Mouse (Mus musculus): ENCODE data around the gene Ptprd. TPM values are rescaled to one million over a fixed set of nuclear protein-coding genes. Genes with fewer than 3 reads are reported as not detected.
"Not testable (repeated sequence)": the region's sequence is repeated elsewhere in the genome, so short reads cannot be mapped to it uniquely, and the experiment has no call there.

Gene Ptprd
- polyA plus RNA-seq, 1 experiment from 2014 or later: 37.2 TPM

DNA sequence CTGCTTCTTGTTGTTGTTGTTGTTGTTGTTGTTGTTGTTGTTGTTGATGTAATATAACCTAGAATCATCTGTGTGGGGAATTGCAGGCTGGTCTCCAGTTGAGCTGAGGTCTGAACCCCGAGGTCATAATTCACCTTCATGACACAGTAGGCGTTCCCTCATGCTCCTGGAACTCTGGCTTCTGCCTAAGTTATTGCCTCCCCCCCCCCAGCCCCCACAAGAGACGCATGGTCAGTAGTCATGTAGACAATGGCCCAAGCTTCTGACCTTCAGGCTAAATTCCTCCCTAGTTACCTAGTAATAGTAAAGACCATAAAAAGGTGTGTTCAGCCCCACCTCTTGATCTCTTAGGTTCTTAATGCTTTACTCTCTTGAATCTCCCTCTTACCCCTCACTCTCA, 1784.7 kb downstream of the Ptprd start:
- H3K9ac ChIP-seq; H3K4me1 ChIP-seq; H3K27ac ChIP-seq; H3K4me2 ChIP-seq; H3K36me3 ChIP-seq; ATAC-seq (ENCODE audit: insufficient number of reproducible peaks, insufficient read depth, low FRiP score, low TSS enrichment, low read depth); H3K9me3 ChIP-seq; H3K4me3 ChIP-seq; H3K27me3 ChIP-seq: not testable (repeated sequence)
- WGBS: 85% methylated on average over 3 of the region's 3 CpGs

DNA sequence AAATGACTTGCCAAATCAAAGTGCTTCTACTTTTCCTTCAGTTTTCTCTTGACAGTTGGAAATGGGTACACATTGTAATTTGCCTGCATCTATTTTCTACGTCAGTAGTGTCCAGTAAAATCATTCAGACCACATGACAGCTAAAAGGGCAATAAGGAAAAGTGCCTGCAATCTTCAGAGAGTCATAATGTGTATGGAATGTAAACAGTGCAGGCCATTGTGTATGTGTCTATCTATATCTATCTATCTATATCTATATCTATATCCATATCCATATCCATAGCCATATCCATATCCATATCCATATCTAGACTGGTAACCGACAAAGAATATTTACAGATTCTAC, 1786.6 kb downstream of the Ptprd start:
- H3K4me2 ChIP-seq: no peak overlapping the region
- no peaks in the 10 kb centered on the region for H3K27me3 ChIP-seq
- WGBS: 87% methylated on average over 2 of the region's 2 CpGs
- H3K36me3 ChIP-seq: no peaks in the 10 kb centered on the region
- no peak for ATAC-seq (ENCODE audit: insufficient number of reproducible peaks, insufficient read depth, low FRiP score, low TSS enrichment, low read depth)
- no peak overlapping the region for H3K9ac ChIP-seq
- no peaks in the 10 kb centered on the region for H3K9me3 ChIP-seq
- H3K4me1 ChIP-seq: peaks cover 15% of the 10 kb centered on the region
- H3K27ac ChIP-seq: no peak overlapping the region
- no peak overlapping the region for H3K4me3 ChIP-seq

DNA sequence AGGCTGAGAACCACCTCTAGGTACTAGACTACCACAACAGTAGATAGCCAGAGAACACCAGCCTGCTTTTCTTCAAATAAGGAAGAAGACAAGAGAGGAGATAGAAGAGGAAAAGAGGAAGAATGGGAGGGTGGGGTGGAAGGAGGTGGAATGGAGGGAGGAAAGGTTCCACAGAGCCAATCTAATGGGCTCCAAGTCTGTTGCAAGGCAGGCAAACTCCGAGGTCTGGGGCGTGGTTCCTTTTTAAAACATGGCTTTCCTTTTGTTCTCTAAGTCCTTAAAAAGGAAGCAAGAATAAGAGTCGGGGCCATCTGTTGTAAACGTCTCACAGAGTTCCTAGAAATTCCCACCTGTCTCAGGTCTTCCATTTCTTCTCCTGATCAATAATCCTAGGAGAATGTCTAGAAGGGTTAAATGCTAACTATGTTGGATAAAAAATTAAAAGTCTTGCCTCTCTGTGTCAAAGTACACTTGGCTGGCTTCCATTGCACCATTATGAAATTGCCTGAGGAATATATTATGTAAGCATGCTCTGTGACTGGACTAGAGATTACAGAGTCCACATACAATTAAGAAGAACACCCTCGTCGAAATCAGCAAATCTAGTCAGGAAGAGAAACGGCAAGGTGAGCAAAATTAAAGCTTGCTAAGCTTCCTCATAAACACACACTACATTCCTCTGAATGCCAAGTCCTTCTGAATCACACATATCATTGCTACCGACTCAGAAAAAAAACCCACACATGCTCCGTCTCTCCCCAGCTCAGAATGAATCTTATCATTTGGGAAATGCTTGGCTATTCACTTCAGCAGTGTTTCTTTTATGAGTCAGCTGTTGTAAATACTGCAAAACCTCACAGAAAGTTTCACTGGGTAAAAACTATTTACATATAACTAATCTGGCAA, 1787.2 kb downstream of the Ptprd start:
- Histone ChIP-seq H3K36me3 (no peaks in the 10 kb centered on the region), H3K4me1 (peaks cover 10% of the 10 kb centered on the region), H3K9ac (no peak overlapping the region), H3K27me3 (no peaks in the 10 kb centered on the region), H3K27ac (no peak overlapping the region), H3K4me2 (no peak overlapping the region), H3K4me3 (no peak overlapping the region), H3K9me3 (no peaks in the 10 kb centered on the region)
- no peak for ATAC-seq (ENCODE audit: insufficient number of reproducible peaks, insufficient read depth, low FRiP score, low TSS enrichment, low read depth)
- 70% methylated on average over 9 of the region's 9 CpGs for WGBS

DNA sequence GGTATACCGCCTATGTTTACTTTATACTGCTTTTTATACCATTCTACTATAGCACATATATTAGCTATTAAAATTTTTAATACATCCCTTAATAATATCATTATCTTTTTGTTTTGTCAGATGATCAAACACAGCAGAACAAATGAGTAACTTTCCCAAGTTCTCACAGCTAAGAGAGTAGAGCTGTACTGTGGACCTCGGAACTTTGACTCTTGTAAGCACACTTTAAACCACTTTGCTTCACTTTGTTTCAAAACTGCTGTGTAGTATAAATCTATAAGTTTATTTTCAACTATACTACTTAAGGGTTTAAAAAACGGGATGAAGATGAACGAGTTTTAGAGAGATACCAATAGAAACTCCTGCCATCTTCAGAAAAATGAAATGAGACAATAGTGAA, 1789.6 kb downstream of the Ptprd start:
- Histone ChIP-seq H3K4me2 (no peak overlapping the region), H3K9me3 (no peaks in the 10 kb centered on the region), H3K27me3 (no peaks in the 10 kb centered on the region), H3K27ac (no peak overlapping the region), H3K4me1 (peaks cover 10% of the 10 kb centered on the region), H3K9ac (no peak overlapping the region), H3K4me3 (no peak overlapping the region), H3K36me3 (no peaks in the 10 kb centered on the region)
- WGBS: 91% methylated on average over 4 of the region's 4 CpGs
- no peak for ATAC-seq (ENCODE audit: insufficient number of reproducible peaks, insufficient read depth, low FRiP score, low TSS enrichment, low read depth)

DNA sequence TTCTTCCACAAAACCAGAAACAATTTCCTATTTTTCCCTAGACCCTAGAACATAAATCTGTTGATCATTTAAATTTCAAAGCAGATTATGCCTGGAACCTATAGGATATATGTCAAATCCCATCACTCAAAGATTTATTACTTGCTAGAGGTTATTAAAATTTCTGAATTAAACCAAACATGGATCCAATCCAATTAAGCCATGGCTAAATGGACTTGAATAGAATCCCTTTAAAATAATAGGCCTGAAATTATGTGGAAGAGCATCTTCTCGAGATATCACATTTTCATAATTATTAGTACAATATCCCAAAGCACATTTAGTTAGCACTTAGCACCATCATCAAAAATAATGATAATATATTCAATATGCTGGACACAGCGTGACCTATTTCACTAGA, 1792.1 kb downstream of the Ptprd start:
- H3K4me3 ChIP-seq: no peak overlapping the region
- peaks cover 9% of the 10 kb centered on the region for H3K4me1 ChIP-seq
- H3K27me3 ChIP-seq: no peaks in the 10 kb centered on the region
- H3K9ac ChIP-seq: no peak overlapping the region
- no peak for ATAC-seq (ENCODE audit: insufficient number of reproducible peaks, insufficient read depth, low FRiP score, low TSS enrichment, low read depth)
- H3K4me2 ChIP-seq: no peak overlapping the region
- no peak overlapping the region for H3K27ac ChIP-seq
- no peaks in the 10 kb centered on the region for H3K9me3 ChIP-seq
- no peaks in the 10 kb centered on the region for H3K36me3 ChIP-seq
- WGBS: 65% methylated on average over 2 of the region's 2 CpGs

DNA sequence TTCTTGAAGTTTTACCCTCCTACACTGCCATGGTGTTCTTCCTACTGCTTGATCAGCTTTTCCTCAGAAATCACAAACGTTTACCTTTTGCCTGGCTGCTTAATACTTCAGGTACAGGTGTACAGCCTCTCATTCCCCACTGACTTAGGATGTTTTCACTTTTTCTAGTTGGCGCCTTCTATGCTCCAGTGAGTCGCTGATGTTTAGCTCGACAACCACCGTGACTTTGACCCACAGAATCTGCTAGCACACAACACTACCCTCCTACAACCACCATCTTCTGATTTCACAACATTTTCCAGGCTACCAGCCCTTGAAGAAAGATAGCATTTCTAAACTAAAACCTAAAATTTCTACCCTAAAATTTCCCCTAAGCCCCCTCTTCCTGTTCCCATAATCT, 1794.1 kb downstream of the Ptprd start:
- Histone ChIP-seq H3K27ac (no peak overlapping the region), H3K27me3 (no peaks in the 10 kb centered on the region), H3K4me1 (peaks cover 8% of the 10 kb centered on the region), H3K36me3 (no peaks in the 10 kb centered on the region), H3K4me3 (no peak overlapping the region), H3K4me2 (no peak overlapping the region), H3K9me3 (no peaks in the 10 kb centered on the region), H3K9ac (no peak overlapping the region)
- WGBS: 91% methylated on average over 5 of the region's 5 CpGs
- ATAC-seq (ENCODE audit: insufficient number of reproducible peaks, insufficient read depth, low FRiP score, low TSS enrichment, low read depth): no peak

DNA sequence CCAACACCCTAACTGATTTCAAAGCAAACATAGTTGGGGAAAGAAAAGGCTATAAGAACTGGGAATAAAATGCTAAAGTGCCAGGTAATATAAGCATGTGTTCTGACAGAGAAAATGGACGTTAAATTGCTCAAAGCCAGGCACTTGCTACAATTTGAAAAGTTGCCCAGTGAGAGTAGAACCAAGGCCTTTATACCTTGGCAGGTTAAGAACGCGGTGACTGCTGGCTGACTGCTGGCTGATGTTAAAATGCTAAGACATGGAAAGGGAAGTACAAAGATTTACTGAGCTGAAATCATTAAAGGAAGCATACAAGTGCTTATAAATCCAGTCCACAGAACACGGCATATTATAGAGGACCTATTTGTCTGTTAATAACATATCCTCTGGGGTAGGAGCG, 1796.1 kb downstream of the Ptprd start:
- Histone ChIP-seq H3K9ac (no peak overlapping the region), H3K36me3 (no peaks in the 10 kb centered on the region), H3K4me1 (0 out of 2 replicates have a peak, but pooled peaks cover 3% of the 10 kb centered on the region), H3K27ac (no peak overlapping the region), H3K4me3 (no peak overlapping the region), H3K4me2 (no peak overlapping the region), H3K27me3 (no peaks in the 10 kb centered on the region), H3K9me3 (no peaks in the 10 kb centered on the region)
- no peak for ATAC-seq (ENCODE audit: insufficient number of reproducible peaks, insufficient read depth, low FRiP score, low TSS enrichment, low read depth)
- WGBS: 80% methylated on average over 5 of the region's 5 CpGs

GRCm38 (mm10) chr4:76414591-76414990, 1797.2 kb downstream of the Ptprd start:
- WGBS: 71% methylated on average over 4 of the region's 4 CpGs
- no peak overlapping the region for H3K27ac ChIP-seq
- H3K9ac ChIP-seq: no peak overlapping the region
- no peak overlapping the region for H3K4me2 ChIP-seq
- H3K4me3 ChIP-seq: no peak overlapping the region
- 0 out of 2 replicates have a peak, but pooled peaks cover 3% of the 10 kb centered on the region for H3K4me1 ChIP-seq
- no peaks in the 10 kb centered on the region for H3K9me3 ChIP-seq
- no peaks in the 10 kb centered on the region for H3K36me3 ChIP-seq
- ATAC-seq (ENCODE audit: insufficient number of reproducible peaks, insufficient read depth, low FRiP score, low TSS enrichment, low read depth): no peak
- no peaks in the 10 kb centered on the region for H3K27me3 ChIP-seq

GRCm38 (mm10) chr4:76410053-76410452, 1801.7 kb downstream of the Ptprd start:
- Histone ChIP-seq H3K9me3 (no peaks in the 10 kb centered on the region), H3K9ac (no peak overlapping the region), H3K36me3 (no peaks in the 10 kb centered on the region), H3K27me3 (no peaks in the 10 kb centered on the region), H3K27ac (no peak overlapping the region), H3K4me1 (0 out of 2 replicates have a peak, but pooled peaks cover 10% of the 10 kb centered on the region), H3K4me2 (no peak overlapping the region), H3K4me3 (no peak overlapping the region)
- ATAC-seq (ENCODE audit: insufficient number of reproducible peaks, insufficient read depth, low FRiP score, low TSS enrichment, low read depth): no peak
- 23% methylated on average over 2 of the region's 2 CpGs for WGBS

DNA sequence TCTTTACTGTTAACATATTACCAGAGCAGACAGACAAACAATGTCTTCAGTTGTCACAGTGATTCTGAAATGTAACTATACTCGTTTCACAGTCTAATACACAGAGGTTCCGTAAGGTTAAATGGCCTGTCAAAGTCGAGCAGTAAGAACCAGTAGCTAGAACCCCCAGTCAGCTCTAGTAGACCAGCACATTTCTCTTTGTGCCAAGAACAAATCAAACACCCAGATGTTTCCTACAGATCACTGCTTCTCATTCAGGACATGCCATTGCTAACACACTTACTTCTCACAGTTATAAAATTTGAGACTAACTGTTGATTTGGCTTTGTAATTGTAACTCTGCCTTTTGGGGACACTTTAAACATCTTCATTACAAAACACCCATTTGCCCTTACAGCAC, 1802.6 kb downstream of the Ptprd start:
- Histone ChIP-seq H3K9me3 (no peaks in the 10 kb centered on the region), H3K9ac (no peak overlapping the region), H3K4me1 (0 out of 2 replicates have a peak, but pooled peaks cover 7% of the 10 kb centered on the region), H3K4me2 (no peak overlapping the region), H3K27me3 (no peaks in the 10 kb centered on the region), H3K4me3 (no peak overlapping the region), H3K36me3 (no peaks in the 10 kb centered on the region), H3K27ac (no peak overlapping the region)
- no peak for ATAC-seq (ENCODE audit: insufficient number of reproducible peaks, insufficient read depth, low FRiP score, low TSS enrichment, low read depth)
- 61% methylated on average over 3 of the region's 3 CpGs for WGBS

DNA sequence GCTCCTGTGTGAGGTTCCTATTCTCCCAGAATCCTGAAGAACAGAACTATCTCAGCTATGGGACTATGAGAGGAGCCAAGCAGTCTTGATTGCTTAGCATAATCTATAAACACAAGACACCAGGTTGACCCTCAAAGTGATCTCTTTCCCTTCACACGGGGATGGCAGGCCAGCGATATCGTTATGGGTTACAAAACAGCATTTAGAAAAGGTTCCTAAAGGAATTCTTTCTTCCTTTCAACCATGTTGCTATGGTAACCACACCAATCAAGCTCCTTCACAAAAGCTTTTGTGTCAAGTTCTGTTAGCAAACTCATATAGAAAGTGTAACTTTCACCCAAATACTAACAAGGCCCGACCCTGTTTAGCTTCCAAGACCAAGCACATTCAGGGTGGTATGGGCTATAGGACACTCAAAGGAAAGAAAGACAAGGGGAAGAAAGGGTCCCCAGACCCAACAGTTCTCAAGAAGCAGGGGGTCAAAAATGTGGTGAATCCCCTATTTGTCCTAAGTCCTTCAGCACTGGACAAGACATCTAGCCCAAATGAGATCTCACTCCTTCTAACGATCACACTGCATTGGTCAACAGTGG, 1805.8 kb downstream of the Ptprd start:
- no peak overlapping the region for H3K4me2 ChIP-seq
- 60% methylated on average over 5 of the region's 5 CpGs for WGBS
- H3K9ac ChIP-seq: no peak overlapping the region
- no peak for ATAC-seq (ENCODE audit: insufficient number of reproducible peaks, insufficient read depth, low FRiP score, low TSS enrichment, low read depth)
- H3K27me3 ChIP-seq: no peaks in the 10 kb centered on the region
- H3K36me3 ChIP-seq: no peaks in the 10 kb centered on the region
- H3K4me1 ChIP-seq: 0 out of 2 replicates have a peak, but pooled peaks cover 7% of the 10 kb centered on the region
- no peaks in the 10 kb centered on the region for H3K9me3 ChIP-seq
- no peak overlapping the region for H3K27ac ChIP-seq
- no peak overlapping the region for H3K4me3 ChIP-seq

GRCm38 (mm10) chr4:76403219-76403618, 1808.5 kb downstream of the Ptprd start:
- H3K4me2 ChIP-seq: no peak overlapping the region
- 95% methylated on average over 5 of the region's 5 CpGs for WGBS
- ATAC-seq (ENCODE audit: insufficient number of reproducible peaks, insufficient read depth, low FRiP score, low TSS enrichment, low read depth): no peak
- H3K36me3 ChIP-seq: no peaks in the 10 kb centered on the region
- H3K9ac ChIP-seq: no peak overlapping the region
- no peak overlapping the region for H3K4me3 ChIP-seq
- H3K27ac ChIP-seq: no peak overlapping the region
- no peaks in the 10 kb centered on the region for H3K27me3 ChIP-seq
- no peaks in the 10 kb centered on the region for H3K9me3 ChIP-seq
- 0 out of 2 replicates have a peak, but pooled peaks cover 7% of the 10 kb centered on the region for H3K4me1 ChIP-seq

Measured in embryonic facial prominence, embryonic 13.5 days (tissue).